Mouse (Mus musculus): ENCODE results near the gene Sim1. TPM values are rescaled to one million over a fixed set of nuclear protein-coding genes. Genes with fewer than 3 reads are reported as not detected.

Sim1 gene
- polyA plus RNA-seq (2012; rRNA removed), result not detected in 2 replicates

DNA sequence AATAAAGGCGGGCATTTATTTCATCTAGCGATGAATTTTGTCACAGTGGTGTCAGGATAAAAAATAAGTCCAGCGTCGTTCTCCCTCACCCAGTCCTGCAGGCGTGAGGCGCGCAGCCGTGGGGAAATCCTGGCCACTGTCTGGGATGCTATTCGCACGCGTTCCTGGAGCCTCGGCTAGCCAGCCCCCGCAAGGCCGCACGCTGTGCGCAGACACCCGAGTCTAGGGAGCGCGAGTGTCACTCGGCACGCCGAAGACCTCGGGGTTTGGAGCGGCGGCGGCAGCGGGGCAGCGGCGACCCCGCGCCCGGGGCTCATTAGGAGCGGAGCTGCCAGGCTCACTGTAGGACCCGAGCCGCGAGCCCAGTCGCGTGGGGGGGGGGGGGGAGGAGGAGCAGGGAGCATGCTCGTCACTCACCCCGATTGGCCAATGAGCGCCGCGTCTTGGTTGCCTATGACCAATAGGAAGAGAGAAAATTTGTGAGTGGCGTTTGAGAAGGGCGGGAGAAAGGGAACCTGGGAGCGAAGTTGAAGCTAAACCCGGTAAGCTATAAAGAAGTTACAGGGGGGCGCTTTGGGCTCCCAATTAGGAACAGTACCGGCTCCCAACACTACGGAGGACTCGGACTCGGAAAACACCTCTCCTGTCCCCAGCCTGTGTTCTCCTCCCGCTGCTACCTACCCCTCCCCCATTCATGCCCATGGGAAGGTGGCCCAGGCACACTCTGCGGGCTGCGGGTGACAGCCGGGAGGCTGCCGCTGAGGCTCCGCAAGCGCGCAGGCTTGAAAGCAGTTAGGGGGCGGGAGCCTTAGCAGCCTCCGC, at the start of gene Sim1:
Gene Sim1, plus strand, starts transcription at position 585 of the 822 bp plus-strand sequence.
- WGBS, result 2% methylated on average over 62 of the region's 62 CpGs
- Histone ChIP-seq H3K27ac (ENCODE audit: control insufficient read depth, insufficient read depth, low read length) (no peak within 1 kb of the TSS), H3K27me3 (ENCODE audit: control insufficient read depth, insufficient read depth, low read length) (peaks cover 19% of the 10 kb centered on the region), H3K4me1 (replicated peaks; ENCODE audit: control insufficient read depth, insufficient read depth, low read length) (no peaks in the 10 kb centered on the region), H3K4me3 (ENCODE audit: control insufficient read depth, insufficient read depth, low read length) (0 out of 2 replicates have a peak within 1 kb of the TSS, but pooled peaks have one; percentile 9), H3K36me3 (ENCODE audit: control insufficient read depth, insufficient read depth, low read length) (no peaks in the 10 kb centered on the region)
- TF ChIP-seq POLR2A (IDR thresholded peaks at IDR 0.05; ENCODE audit: control insufficient read depth, extremely low read depth, insufficient read depth, low read length, poor library complexity) (no peak), CTCF (IDR thresholded peaks at IDR 0.05; ENCODE audit: borderline replicate concordance, control insufficient read depth, extremely low read depth, insufficient read depth, low read length, poor library complexity) (no peak)
- peak; percentile 21 for DNase-seq

DNA sequence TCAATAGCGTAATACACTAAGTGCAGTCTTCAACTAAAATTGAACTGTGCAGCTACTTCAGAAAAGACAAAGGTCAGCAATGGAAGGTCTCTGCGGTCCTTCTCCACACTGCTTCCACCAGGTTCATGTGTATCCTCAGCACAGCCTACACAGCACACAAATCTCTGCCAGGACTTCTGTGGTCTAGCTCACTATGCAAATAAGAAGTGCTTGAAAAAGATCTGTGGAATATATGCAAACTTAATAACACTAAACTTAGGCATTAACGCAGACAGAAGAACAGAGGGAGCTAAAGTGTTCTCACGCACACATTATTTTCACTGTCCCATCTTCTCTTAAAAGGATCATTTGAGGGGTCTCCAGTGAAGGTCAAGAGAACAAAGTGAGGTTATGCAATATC, 26.4 kb upstream of the Sim1 start:
- H3K4me3 ChIP-seq (ENCODE audit: control insufficient read depth, insufficient read depth, low read length), result no peak overlapping the region
- no peaks in the 10 kb centered on the region for H3K27me3 ChIP-seq (ENCODE audit: control insufficient read depth, insufficient read depth, low read length)
- no peak for DNase-seq
- H3K4me1 ChIP-seq (replicated peaks; ENCODE audit: control insufficient read depth, insufficient read depth, low read length), result no peaks in the 10 kb centered on the region
- H3K36me3 ChIP-seq (ENCODE audit: control insufficient read depth, insufficient read depth, low read length), result no peaks in the 10 kb centered on the region
- no peak overlapping the region for H3K27ac ChIP-seq (ENCODE audit: control insufficient read depth, insufficient read depth, low read length)
- TF ChIP-seq CTCF (IDR thresholded peaks at IDR 0.05; ENCODE audit: borderline replicate concordance, control insufficient read depth, extremely low read depth, insufficient read depth, low read length, poor library complexity), result no peak
- no peak for TF ChIP-seq POLR2A (IDR thresholded peaks at IDR 0.05; ENCODE audit: control insufficient read depth, extremely low read depth, insufficient read depth, low read length, poor library complexity)
- WGBS, result 62% methylated on average over 4 of the region's 4 CpGs

- no peaks in the 10 kb centered on the region for H3K36me3 ChIP-seq (ENCODE audit: control insufficient read depth, insufficient read depth, low read length)
- no peak overlapping the region for H3K4me3 ChIP-seq (ENCODE audit: control insufficient read depth, insufficient read depth, low read length)
- no peaks in the 10 kb centered on the region for H3K27me3 ChIP-seq (ENCODE audit: control insufficient read depth, insufficient read depth, low read length)
- H3K27ac ChIP-seq (ENCODE audit: control insufficient read depth, insufficient read depth, low read length), result no peak overlapping the region
- no peaks in the 10 kb centered on the region for H3K4me1 ChIP-seq (replicated peaks; ENCODE audit: control insufficient read depth, insufficient read depth, low read length)
- DNase-seq, result no peak
- 23% methylated on average over 5 of the region's 5 CpGs for WGBS
- no peak for TF ChIP-seq CTCF (IDR thresholded peaks at IDR 0.05; ENCODE audit: borderline replicate concordance, control insufficient read depth, extremely low read depth, insufficient read depth, low read length, poor library complexity)
Observed at GRCm38 (mm10) chr10:50876952-50877351, 17.6 kb upstream of the Sim1 start.

DNA sequence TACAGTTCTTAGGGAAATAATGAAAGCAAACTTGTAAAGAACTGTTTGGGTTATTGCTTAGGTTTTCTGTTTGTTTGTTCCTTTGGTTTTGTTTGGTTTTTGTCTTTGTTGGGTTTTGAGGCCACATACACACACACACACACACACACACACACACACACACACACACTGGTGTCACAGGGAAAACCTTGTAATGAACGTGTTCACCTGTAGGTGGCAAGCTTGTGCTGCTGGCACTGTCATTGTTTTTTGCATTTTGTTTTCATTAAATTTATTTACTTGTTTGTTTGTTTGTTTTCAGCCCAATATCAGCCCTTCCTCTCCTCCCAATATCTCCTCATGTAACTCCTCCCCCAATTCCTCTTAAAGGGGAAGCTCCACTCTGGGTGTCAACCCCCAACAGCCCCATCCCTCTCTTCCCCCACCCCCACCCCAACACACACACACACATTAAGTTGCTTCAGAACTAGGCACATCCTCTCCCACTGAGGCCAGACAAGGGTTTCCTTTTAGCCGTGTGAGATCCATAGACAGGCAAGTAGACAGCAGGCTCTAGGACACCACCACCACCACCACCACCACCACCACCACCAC, 13.0 kb upstream of the Sim1 start:
- 23% methylated on average over 2 of the region's 2 CpGs for WGBS
- no peak for DNase-seq
- TF ChIP-seq CTCF (IDR thresholded peaks at IDR 0.05; ENCODE audit: borderline replicate concordance, control insufficient read depth, extremely low read depth, insufficient read depth, low read length, poor library complexity) (no peak), POLR2A (IDR thresholded peaks at IDR 0.05; ENCODE audit: control insufficient read depth, extremely low read depth, insufficient read depth, low read length, poor library complexity) (no peak)
- H3K36me3 ChIP-seq (ENCODE audit: control insufficient read depth, insufficient read depth, low read length), result no peaks in the 10 kb centered on the region
- no peak overlapping the region for H3K4me3 ChIP-seq (ENCODE audit: control insufficient read depth, insufficient read depth, low read length)
- no peaks in the 10 kb centered on the region for H3K27me3 ChIP-seq (ENCODE audit: control insufficient read depth, insufficient read depth, low read length)
- H3K27ac ChIP-seq (ENCODE audit: control insufficient read depth, insufficient read depth, low read length), result no peak overlapping the region
- no peaks in the 10 kb centered on the region for H3K4me1 ChIP-seq (replicated peaks; ENCODE audit: control insufficient read depth, insufficient read depth, low read length)

- H3K27me3 ChIP-seq (ENCODE audit: control insufficient read depth, insufficient read depth, low read length), result no peaks in the 10 kb centered on the region
- 92% methylated on average over 2 of the region's 2 CpGs for WGBS
- DNase-seq, result no peak
- TF ChIP-seq CTCF (IDR thresholded peaks at IDR 0.05; ENCODE audit: borderline replicate concordance, control insufficient read depth, extremely low read depth, insufficient read depth, low read length, poor library complexity), result no peak
- TF ChIP-seq POLR2A (IDR thresholded peaks at IDR 0.05; ENCODE audit: control insufficient read depth, extremely low read depth, insufficient read depth, low read length, poor library complexity), result no peak
- no peak overlapping the region for H3K4me3 ChIP-seq (ENCODE audit: control insufficient read depth, insufficient read depth, low read length)
- no peak overlapping the region for H3K27ac ChIP-seq (ENCODE audit: control insufficient read depth, insufficient read depth, low read length)
- no peaks in the 10 kb centered on the region for H3K36me3 ChIP-seq (ENCODE audit: control insufficient read depth, insufficient read depth, low read length)
- H3K4me1 ChIP-seq (replicated peaks; ENCODE audit: control insufficient read depth, insufficient read depth, low read length), result no peaks in the 10 kb centered on the region
Observed at GRCm38 (mm10) chr10:50882366-50882765, 12.2 kb upstream of the Sim1 start.

- no peak for DNase-seq
- H3K36me3 ChIP-seq (ENCODE audit: control insufficient read depth, insufficient read depth, low read length), result no peaks in the 10 kb centered on the region
- no peaks in the 10 kb centered on the region for H3K4me1 ChIP-seq (replicated peaks; ENCODE audit: control insufficient read depth, insufficient read depth, low read length)
- TF ChIP-seq POLR2A (IDR thresholded peaks at IDR 0.05; ENCODE audit: control insufficient read depth, extremely low read depth, insufficient read depth, low read length, poor library complexity) (no peak), CTCF (IDR thresholded peaks at IDR 0.05; ENCODE audit: borderline replicate concordance, control insufficient read depth, extremely low read depth, insufficient read depth, low read length, poor library complexity) (no peak)
- H3K4me3 ChIP-seq (ENCODE audit: control insufficient read depth, insufficient read depth, low read length), result no peak overlapping the region
- H3K27ac ChIP-seq (ENCODE audit: control insufficient read depth, insufficient read depth, low read length), result no peak overlapping the region
- no peaks in the 10 kb centered on the region for H3K27me3 ChIP-seq (ENCODE audit: control insufficient read depth, insufficient read depth, low read length)
- WGBS, result 71% methylated on average over 4 of the region's 4 CpGs
Observed at GRCm38 (mm10) chr10:50886305-50886704, 8.2 kb upstream of the Sim1 start.
